Mouse (Mus musculus): ENCODE measurements around the gene Zswim3. TPM values are rescaled to one million over a fixed set of nuclear protein-coding genes. Genes with fewer than 3 reads are reported as not detected.

Zswim3 gene
- total RNA-seq (2014; rRNA removed) (0.83 and 1.1 TPM in 2 replicates), polyA plus RNA-seq (2012; rRNA removed) (0.73 and 0.82 TPM in 2 replicates)

- H3K79me2 ChIP-seq (ENCODE audit: control insufficient read depth, insufficient read depth, low read length), result peaks cover 10% of the 10 kb centered on the region; the same call in 1 of the 2 replicates
- WGBS, result under 1% methylated on average over 47 of the region's 47 CpGs
- no peak for TF ChIP-seq CTCF (IDR thresholded peaks at IDR 0.05; ENCODE audit: low read depth, low read length)
- peak; percentile 85 for TF ChIP-seq POLR2A (IDR thresholded peaks at IDR 0.05; ENCODE audit: extremely low read depth, insufficient read depth, low read length)
- DNase-seq (ENCODE audit: extremely low read depth, low read depth, low spot score), result peak; percentile 98
- no peaks in the 10 kb centered on the region for H3K36me3 ChIP-seq (ENCODE audit: control insufficient read depth, insufficient read depth, low read length)
- H3K27me3 ChIP-seq (ENCODE audit: control insufficient read depth, insufficient read depth, low read length), result no peaks in the 10 kb centered on the region
- peak within 1 kb of the TSS; percentile 87 for H3K27ac ChIP-seq (replicated peaks; ENCODE audit: insufficient read depth, low read depth, low read length)
- H3K4me1 ChIP-seq (ENCODE audit: control insufficient read depth, insufficient read depth, low read length), result peaks cover 9% of the 10 kb centered on the region
- H3K4me3 ChIP-seq (ENCODE audit: insufficient read depth, low read depth, low read length), result peak within 1 kb of the TSS; percentile 77
- peak within 1 kb of the TSS; percentile 87 for H3K9ac ChIP-seq (ENCODE audit: low read depth, low read length)
These were observed at the start of gene Zswim3, which contains the start of gene Acot8 for GRCm38 (mm10) chr2:164804533-164805331. Zswim3 (plus strand) TSS chr2:164805098. Acot8 (minus strand) TSS chr2:164804882.

GRCm38 (mm10) chr2:164757841-164758240 lies 47.1 kb upstream of the Zswim3 start:
- WGBS, result 87% methylated on average over 11 of the region's 11 CpGs
- Histone ChIP-seq H3K27ac (replicated peaks; ENCODE audit: insufficient read depth, low read depth, low read length) (no peak overlapping the region), H3K4me3 (ENCODE audit: insufficient read depth, low read depth, low read length) (no peak overlapping the region), H3K4me1 (ENCODE audit: control insufficient read depth, insufficient read depth, low read length) (no peaks in the 10 kb centered on the region), H3K79me2 (ENCODE audit: control insufficient read depth, insufficient read depth, low read length) (no peaks in the 10 kb centered on the region), H3K9ac (ENCODE audit: low read depth, low read length) (no peak overlapping the region), H3K36me3 (ENCODE audit: control insufficient read depth, insufficient read depth, low read length) (peaks cover 53% of the 10 kb centered on the region), H3K27me3 (ENCODE audit: control insufficient read depth, insufficient read depth, low read length) (no peaks in the 10 kb centered on the region)
- no peak for TF ChIP-seq POLR2A (IDR thresholded peaks at IDR 0.05; ENCODE audit: extremely low read depth, insufficient read depth, low read length)
- TF ChIP-seq CTCF (IDR thresholded peaks at IDR 0.05; ENCODE audit: low read depth, low read length), result no peak
- no peak for DNase-seq (ENCODE audit: extremely low read depth, low read depth, low spot score)

GRCm38 (mm10) chr2:164758692-164759091 lies 46.2 kb upstream of the Zswim3 start:
- peaks cover 50% of the 10 kb centered on the region for H3K36me3 ChIP-seq (ENCODE audit: control insufficient read depth, insufficient read depth, low read length)
- DNase-seq (ENCODE audit: extremely low read depth, low read depth, low spot score), result no peak
- H3K9ac ChIP-seq (ENCODE audit: low read depth, low read length), result no peak overlapping the region
- H3K4me1 ChIP-seq (ENCODE audit: control insufficient read depth, insufficient read depth, low read length), result no peaks in the 10 kb centered on the region
- H3K4me3 ChIP-seq (ENCODE audit: insufficient read depth, low read depth, low read length), result no peak overlapping the region
- TF ChIP-seq POLR2A (IDR thresholded peaks at IDR 0.05; ENCODE audit: extremely low read depth, insufficient read depth, low read length), result no peak
- no peak for TF ChIP-seq CTCF (IDR thresholded peaks at IDR 0.05; ENCODE audit: low read depth, low read length)
- WGBS, result 82% methylated on average over 1 of the region's 1 CpGs
- H3K27me3 ChIP-seq (ENCODE audit: control insufficient read depth, insufficient read depth, low read length), result no peaks in the 10 kb centered on the region
- no peak overlapping the region for H3K27ac ChIP-seq (replicated peaks; ENCODE audit: insufficient read depth, low read depth, low read length)
- H3K79me2 ChIP-seq (ENCODE audit: control insufficient read depth, insufficient read depth, low read length), result no peaks in the 10 kb centered on the region

GRCm38 (mm10) chr2:164760059-164760833 lies 44.7 kb upstream of the Zswim3 start:
- TF ChIP-seq POLR2A (IDR thresholded peaks at IDR 0.05; ENCODE audit: extremely low read depth, insufficient read depth, low read length), result no peak
- TF ChIP-seq CTCF (IDR thresholded peaks at IDR 0.05; ENCODE audit: low read depth, low read length), result no peak
- H3K79me2 ChIP-seq (ENCODE audit: control insufficient read depth, insufficient read depth, low read length), result no peaks in the 10 kb centered on the region
- no peaks in the 10 kb centered on the region for H3K4me1 ChIP-seq (ENCODE audit: control insufficient read depth, insufficient read depth, low read length)
- no peaks in the 10 kb centered on the region for H3K27me3 ChIP-seq (ENCODE audit: control insufficient read depth, insufficient read depth, low read length)
- DNase-seq (ENCODE audit: extremely low read depth, low read depth, low spot score), result peak; percentile 27
- no peak overlapping the region for H3K9ac ChIP-seq (ENCODE audit: low read depth, low read length)
- WGBS, result 68% methylated on average over 4 of the region's 4 CpGs
- peaks cover 37% of the 10 kb centered on the region for H3K36me3 ChIP-seq (ENCODE audit: control insufficient read depth, insufficient read depth, low read length)
- H3K4me3 ChIP-seq (ENCODE audit: insufficient read depth, low read depth, low read length), result no peak overlapping the region
- no peak overlapping the region for H3K27ac ChIP-seq (replicated peaks; ENCODE audit: insufficient read depth, low read depth, low read length)

GRCm38 (mm10) chr2:164761502-164761901 lies 43.4 kb upstream of the Zswim3 start:
- 100% methylated on average over 2 of the region's 2 CpGs for WGBS
- H3K27me3 ChIP-seq (ENCODE audit: control insufficient read depth, insufficient read depth, low read length), result no peaks in the 10 kb centered on the region
- no peak for DNase-seq (ENCODE audit: extremely low read depth, low read depth, low spot score)
- peaks cover 28% of the 10 kb centered on the region for H3K36me3 ChIP-seq (ENCODE audit: control insufficient read depth, insufficient read depth, low read length)
- TF ChIP-seq CTCF (IDR thresholded peaks at IDR 0.05; ENCODE audit: low read depth, low read length), result no peak
- TF ChIP-seq POLR2A (IDR thresholded peaks at IDR 0.05; ENCODE audit: extremely low read depth, insufficient read depth, low read length), result no peak
- H3K27ac ChIP-seq (replicated peaks; ENCODE audit: insufficient read depth, low read depth, low read length), result no peak overlapping the region
- H3K79me2 ChIP-seq (ENCODE audit: control insufficient read depth, insufficient read depth, low read length), result no peaks in the 10 kb centered on the region
- no peak overlapping the region for H3K4me3 ChIP-seq (ENCODE audit: insufficient read depth, low read depth, low read length)
- H3K9ac ChIP-seq (ENCODE audit: low read depth, low read length), result no peak overlapping the region
- no peaks in the 10 kb centered on the region for H3K4me1 ChIP-seq (ENCODE audit: control insufficient read depth, insufficient read depth, low read length)

Data from liver, adult 2 months (tissue).